Mouse (Mus musculus) skeletal muscle tissue, adult 2 months (tissue): ENCODE measurements around the gene Btbd18.

Source experiments
- DNase-seq: peaks from one replicate; pipeline ENCODE4 v3.0.0-alpha.2; 2012; ENCODE audit warnings: low read depth, low spot score

Gene Btbd18

GRCm38 (mm10) chr2:84658806-84659205, at the start of gene Btbd18:
Gene Btbd18, plus strand, starts transcription at chr2:84659079.
- no peak for DNase-seq

GRCm38 (mm10) chr2:84612764-84613163, 46.1 kb upstream of the Btbd18 start:
- DNase-seq: no peak

- peak; percentile 39 for DNase-seq
These were observed 41.0 kb upstream of the Btbd18 start for GRCm38 (mm10) chr2:84617637-84618515.

GRCm38 (mm10) chr2:84618914-84619313, 40.0 kb upstream of the Btbd18 start:
- DNase-seq: no peak

- DNase-seq: no peak
These were observed 39.1 kb upstream of the Btbd18 start for GRCm38 (mm10) chr2:84619646-84620340.

- DNase-seq: no peak
These were observed 36.2 kb upstream of the Btbd18 start for GRCm38 (mm10) chr2:84622668-84623067.

- no peak for DNase-seq
These were observed 35.3 kb upstream of the Btbd18 start for GRCm38 (mm10) chr2:84623428-84624119.

- DNase-seq: no peak
These were observed 34.7 kb upstream of the Btbd18 start for GRCm38 (mm10) chr2:84624201-84624600.

GRCm38 (mm10) chr2:84626366-84626975, 32.4 kb upstream of the Btbd18 start:
- DNase-seq: no peak

GRCm38 (mm10) chr2:84627036-84627435, 31.8 kb upstream of the Btbd18 start:
- no peak for DNase-seq

GRCm38 (mm10) chr2:84632001-84632400, 26.9 kb upstream of the Btbd18 start:
- no peak for DNase-seq

GRCm38 (mm10) chr2:84632999-84633398, 25.9 kb upstream of the Btbd18 start:
- DNase-seq: no peak

GRCm38 (mm10) chr2:84634006-84634405, 24.9 kb upstream of the Btbd18 start:
- DNase-seq: no peak

GRCm38 (mm10) chr2:84634934-84635482, 23.9 kb upstream of the Btbd18 start:
- no peak for DNase-seq

GRCm38 (mm10) chr2:84635611-84636010, 23.3 kb upstream of the Btbd18 start:
- DNase-seq: peak; percentile 87

GRCm38 (mm10) chr2:84636231-84636741, 22.6 kb upstream of the Btbd18 start:
- no peak for DNase-seq

GRCm38 (mm10) chr2:84637452-84638165, 21.3 kb upstream of the Btbd18 start:
- DNase-seq: peak; percentile 30

GRCm38 (mm10) chr2:84638428-84639220, 20.3 kb upstream of the Btbd18 start:
- no peak for DNase-seq

- DNase-seq: no peak
These were observed 18.0 kb upstream of the Btbd18 start for GRCm38 (mm10) chr2:84640833-84641232.

- no peak for DNase-seq
These were observed 12.7 kb upstream of the Btbd18 start for GRCm38 (mm10) chr2:84646138-84646537.
